In the genomic region with DNA sequence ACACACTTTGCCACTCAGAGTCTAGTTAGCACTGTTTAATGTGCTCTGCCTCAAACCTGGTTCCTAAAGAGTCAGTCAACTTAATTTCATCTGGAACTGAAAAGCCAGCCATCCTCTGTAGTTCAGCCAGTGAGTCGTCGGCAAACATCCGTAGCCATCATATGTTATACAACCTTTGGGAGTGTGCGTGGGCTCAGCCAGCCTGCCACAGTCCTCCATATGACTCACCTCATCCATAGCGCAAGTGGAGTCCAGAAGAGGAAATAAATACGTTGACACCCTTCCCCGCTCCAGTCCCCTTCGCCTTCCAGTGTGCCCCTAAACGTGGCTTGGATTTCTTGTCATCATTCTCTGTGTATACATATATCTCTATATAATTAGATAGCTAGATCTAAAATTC, we compare ENCODE assay signal across 30 mouse cellular contexts. TPM values are rescaled to one million over a fixed set of nuclear protein-coding genes. Genes with fewer than 3 reads are reported as not detected.
DNase-seq lines count a peak whose midpoint lies in the region; ATAC-seq lines count a peak whose summit lies in the region.
"Had no signal": no experiment of that assay in that cellular context is flagged by ENCODE, and none has a peak within 500 bp of the region (broad histone marks: within the 10 kb centered on the region; RNA-seq: fewer than 3 reads in every experiment).

No protein-coding gene starts in this region.

- H3K9me3 ChIP-seq in kidney, embryonic 15.5 days (replicated peaks) = no peaks in the 10 kb centered on the region
- no peaks in the 10 kb centered on the region for H3K9me3 ChIP-seq in hindbrain, embryonic 14.5 days (ENCODE audit: control insufficient read depth, low read length)
- H3K9me3 ChIP-seq: embryonic facial prominence, embryonic 12.5 days; hindbrain, embryonic 13.5 days; limb, embryonic 12.5 days; liver, embryonic 15.5 days; neural tube, embryonic 15.5 days had no signal

- intact Hi-C loops in heart, postnatal 10 days (cut with DNase I) = no loop called here

- H3K27ac ChIP-seq in kidney, embryonic 15.5 days = no peak overlapping the region
- no peak overlapping the region for H3K27ac ChIP-seq in hindbrain, embryonic 14.5 days
- H3K27ac ChIP-seq: embryonic facial prominence, embryonic 12.5 days; hindbrain, embryonic 13.5 days; limb, embryonic 12.5 days; liver, embryonic 15.5 days; neural tube, embryonic 15.5 days had no signal

- 0 out of 2 replicates have a peak, but pooled peaks cover 7% of the 10 kb centered on the region for H3K27me3 ChIP-seq in kidney, embryonic 15.5 days
- H3K27me3 ChIP-seq in hindbrain, embryonic 14.5 days (ENCODE audit: control insufficient read depth, insufficient read depth, low read length) = no peaks in the 10 kb centered on the region
- H3K27me3 ChIP-seq: CH12.LX; hindbrain, embryonic 13.5 days; neural tube, embryonic 15.5 days had no signal

- ATAC-seq in kidney, embryonic 15.5 days (replicated peaks; ENCODE audit: low FRiP score) = no peak
- ATAC-seq in hindbrain, embryonic 14.5 days (ENCODE audit: low FRiP score) = no peak
- ATAC-seq: forebrain, embryonic 14.5 days had no signal

- peak; percentile 74 for DNase-seq in heart, adult 11 months
- no peak for DNase-seq in heart, postnatal 10 days
- peak; percentile 47 to 56 for DNase-seq in right cerebral cortex, adult 2 months (ENCODE audit: low spot score in 2 of 2)
- no peak for DNase-seq in right cerebral cortex, postnatal 10 days (ENCODE audit: low spot score in 2 of 2)
- DNase-seq in brain, adult 2 months (ENCODE audit: low read depth, low spot score) = peak; percentile 79
- no peak for DNase-seq in hindbrain, embryonic 14.5 days (ENCODE audit: low spot score)
- DNase-seq: adrenal gland, postnatal 10 days; cerebellum, adult 11 months; cerebellum, adult 9-10 months; embryo, embryonic 11 days; gastrocnemius, postnatal 25 days; heart, adult 18-20 months; heart, postnatal 4 days; kidney, adult 11 months; kidney, postnatal 25 days; lung, embryonic 14.5 days; lung, postnatal 14 days; midbrain, embryonic 14.5 days had no signal

- peaks cover 5% of the 10 kb centered on the region for H3K4me1 ChIP-seq in kidney, embryonic 15.5 days
- H3K4me1 ChIP-seq in hindbrain, embryonic 14.5 days (replicated peaks; ENCODE audit: control insufficient read depth, insufficient read depth, low read length) = peaks cover 5% of the 10 kb centered on the region; the same call in 1 of the 2 replicates

- H3K9ac ChIP-seq in kidney, embryonic 15.5 days = no peak overlapping the region
- H3K9ac ChIP-seq in hindbrain, embryonic 14.5 days = no peak overlapping the region
- H3K9ac ChIP-seq: embryonic facial prominence, embryonic 12.5 days; hindbrain, embryonic 13.5 days; limb, embryonic 12.5 days; liver, embryonic 15.5 days; lung, embryonic 14.5 days; neural tube, embryonic 15.5 days had no signal

- no peak overlapping the region for H3K4me3 ChIP-seq in kidney, embryonic 15.5 days (replicated peaks)
- H3K4me3 ChIP-seq in hindbrain, embryonic 14.5 days (replicated peaks; ENCODE audit: low read length) = no peak overlapping the region
- H3K4me3 ChIP-seq: embryonic facial prominence, embryonic 12.5 days; hindbrain, embryonic 13.5 days; limb, embryonic 12.5 days; liver, embryonic 15.5 days; neural tube, embryonic 15.5 days had no signal

- H3K4me2 ChIP-seq in kidney, embryonic 15.5 days = no peak overlapping the region
- no peak overlapping the region for H3K4me2 ChIP-seq in hindbrain, embryonic 14.5 days (replicated peaks)
- H3K4me2 ChIP-seq: embryonic facial prominence, embryonic 12.5 days; heart, embryonic 11.5 days; hindbrain, embryonic 13.5 days; limb, embryonic 12.5 days; liver, embryonic 15.5 days; lung, embryonic 14.5 days; neural tube, embryonic 15.5 days had no signal

- no peaks in the 10 kb centered on the region for H3K36me3 ChIP-seq in kidney, embryonic 15.5 days
- no peaks in the 10 kb centered on the region for H3K36me3 ChIP-seq in hindbrain, embryonic 14.5 days (replicated peaks; ENCODE audit: control insufficient read depth, insufficient read depth)
- H3K36me3 ChIP-seq: embryonic facial prominence, embryonic 12.5 days; hindbrain, embryonic 13.5 days; limb, embryonic 12.5 days; liver, embryonic 15.5 days; neural tube, embryonic 15.5 days had no signal

- WGBS in kidney, embryonic 15.5 days = 87% methylated on average over 9 of the region's 9 CpGs
- 93% methylated on average over 9 of the region's 9 CpGs for WGBS in hindbrain, embryonic 14.5 days

RNA-seq across cellular contexts. Expression of gene Atp6v0d1, which starts 6.0 kb away (rescaled TPM):
- total RNA-seq in heart, postnatal 10 days (2021) = 10 to 100 TPM; 60.1 to 64.0 TPM
- polyA plus RNA-seq in kidney, embryonic 15.5 days (2015; fragmentation: Nextera tagmentation; extraction: Ambion mirVana) = 85.8 and 88.3 TPM in 2 replicates
- polyA plus RNA-seq in hindbrain, embryonic 14.5 days (2014; fragmentation: Nextera tagmentation; extraction: Ambion mirVana) = 231 and 245 TPM in 2 replicates

RNA-seq across cellular contexts. Expression of gene Ripor1, which starts 33.2 kb away (rescaled TPM):
- total RNA-seq in heart, postnatal 10 days (2021) = 10 to 100 TPM; 53.1 to 55.8 TPM
- polyA plus RNA-seq in kidney, embryonic 15.5 days (2015; fragmentation: Nextera tagmentation; extraction: Ambion mirVana) = 33.3 and 39.5 TPM in 2 replicates
- polyA plus RNA-seq in hindbrain, embryonic 14.5 days (2014; fragmentation: Nextera tagmentation; extraction: Ambion mirVana) = 30.6 and 32.6 TPM in 2 replicates

RNA-seq across cellular contexts. Expression of gene Hsd11b2, which starts 53.3 kb away (rescaled TPM):
- 1 to 10 TPM in 1 of 2 experiments, under 1 TPM in 1; 0.60 to 2.1 TPM for total RNA-seq in heart, postnatal 10 days (2021)
- polyA plus RNA-seq in kidney, embryonic 15.5 days (2015; fragmentation: Nextera tagmentation; extraction: Ambion mirVana) = 30.0 and 35.6 TPM in 2 replicates
- 6.1 and 7.0 TPM in 2 replicates for polyA plus RNA-seq in hindbrain, embryonic 14.5 days (2014; fragmentation: Nextera tagmentation; extraction: Ambion mirVana)
- total RNA-seq: CH12.LX; layer of hippocampus, adult 18-20 months; liver, adult 2 months; monocyte, adult 5-6 weeks had no signal

Comparison
In these comparisons a context has a peak if more than half of its experiments do, and no peak if none do; other contexts are left out.
1. DNase-seq: peak in heart, adult 11 months (single experiment), right cerebral cortex, adult 2 months (2 of 2) and brain, adult 2 months (single experiment); none in heart, postnatal 10 days (0 of 2), right cerebral cortex, postnatal 10 days (0 of 2) and hindbrain, embryonic 14.5 days (single experiment).